Mouse (Mus musculus): ENCODE measurements around the gene Nol6. TPM values are rescaled to one million over a fixed set of nuclear protein-coding genes. Genes with fewer than 3 reads are reported as not detected.

Nol6 gene
- polyA plus RNA-seq (2012; rRNA removed), result 14.0 and 15.9 TPM in 2 replicates

DNA sequence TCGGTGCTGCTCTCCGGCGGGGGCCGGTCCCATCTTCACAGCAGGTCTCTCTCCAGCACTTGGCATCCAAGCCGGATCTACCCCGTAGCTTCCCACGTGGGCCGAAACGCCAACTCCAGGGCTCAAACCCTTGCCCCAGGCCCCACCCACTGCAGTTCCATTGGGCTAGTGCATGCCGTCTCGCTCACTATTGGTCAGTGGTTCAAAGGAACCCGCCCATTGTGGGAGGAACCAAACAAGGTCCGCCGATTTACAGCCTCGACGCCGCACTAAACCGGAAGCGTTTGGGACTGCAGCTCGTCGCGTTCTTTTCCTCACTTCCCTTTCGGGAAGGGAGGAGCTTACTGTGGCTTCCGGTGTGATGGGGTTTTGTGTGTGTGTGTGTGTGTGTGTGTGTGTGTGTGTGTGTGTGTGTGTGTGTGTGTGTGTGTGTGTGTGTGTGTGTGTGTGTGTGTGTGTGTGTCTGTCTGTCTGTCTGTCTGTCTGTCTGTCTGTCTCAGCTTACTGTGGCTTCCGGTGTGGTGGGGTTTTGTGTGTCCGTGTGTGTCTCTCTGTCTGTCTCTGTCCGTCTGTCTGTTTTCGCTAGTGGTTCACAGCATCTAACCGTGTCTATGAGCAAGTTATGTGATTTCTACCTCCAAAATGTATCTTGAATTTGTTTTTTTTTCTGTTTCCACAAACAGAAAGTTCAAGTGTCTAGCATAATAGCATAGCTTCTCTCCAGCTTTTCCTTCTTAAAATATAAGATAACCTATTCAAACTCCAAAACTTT lies at the start of gene Nol6:
Gene Nol6, minus strand, starts transcription at position 276 of the 772 bp plus-strand sequence.
- Histone ChIP-seq H3K36me3 (ENCODE audit: control insufficient read depth, insufficient read depth, low read length) (no peaks in the 10 kb centered on the region), H3K27me3 (ENCODE audit: control insufficient read depth, insufficient read depth, low read length) (no peaks in the 10 kb centered on the region), H3K4me1 (ENCODE audit: control insufficient read depth, insufficient read depth, low read length) (peaks cover 2% of the 10 kb centered on the region; the same call in 1 of the 2 replicates), H3K27ac (ENCODE audit: control insufficient read depth, insufficient read depth, low read depth, low read length) (peak within 1 kb of the TSS; percentile 73), H3K4me3 (ENCODE audit: control insufficient read depth, low read depth, low read length) (peak within 1 kb of the TSS; percentile 94)
- TF ChIP-seq CTCF (IDR thresholded peaks at IDR 0.05; ENCODE audit: control insufficient read depth, insufficient read depth, insufficient replicate concordance, low read depth, low read length) (no peak), POLR2A (IDR thresholded peaks at IDR 0.05; ENCODE audit: control insufficient read depth, low read depth, low read length) (peak; percentile 54; the same call in 1 of the 2 replicates)

DNA sequence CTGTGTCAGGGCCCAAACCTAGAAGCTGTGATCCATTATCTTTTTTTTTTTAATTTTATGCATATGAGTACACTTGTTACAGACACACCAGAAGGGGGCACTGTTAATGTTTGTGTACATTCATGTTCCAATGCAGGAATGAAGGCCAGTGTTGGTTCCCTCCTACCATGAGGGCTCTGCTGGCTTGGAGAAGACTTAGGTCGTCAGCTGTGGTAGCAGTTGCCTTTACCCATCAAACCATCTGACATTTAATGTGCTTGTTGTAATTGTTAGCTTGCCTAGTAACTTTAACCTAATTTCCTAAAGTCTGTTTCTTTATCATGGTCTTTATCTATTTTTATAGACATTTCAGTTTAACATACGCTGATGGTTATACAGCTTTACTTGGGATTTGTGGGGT lies 46.7 kb upstream of the Nol6 start:
- Histone ChIP-seq H3K4me3 (ENCODE audit: control insufficient read depth, low read depth, low read length) (no peak overlapping the region), H3K27ac (ENCODE audit: control insufficient read depth, insufficient read depth, low read depth, low read length) (no peak overlapping the region), H3K27me3 (ENCODE audit: control insufficient read depth, insufficient read depth, low read length) (no peaks in the 10 kb centered on the region), H3K4me1 (ENCODE audit: control insufficient read depth, insufficient read depth, low read length) (no peaks in the 10 kb centered on the region), H3K36me3 (ENCODE audit: control insufficient read depth, insufficient read depth, low read length) (no peaks in the 10 kb centered on the region)
- no peak for TF ChIP-seq POLR2A (IDR thresholded peaks at IDR 0.05; ENCODE audit: control insufficient read depth, low read depth, low read length)
- TF ChIP-seq CTCF (IDR thresholded peaks at IDR 0.05; ENCODE audit: control insufficient read depth, insufficient read depth, insufficient replicate concordance, low read depth, low read length), result no peak

DNA sequence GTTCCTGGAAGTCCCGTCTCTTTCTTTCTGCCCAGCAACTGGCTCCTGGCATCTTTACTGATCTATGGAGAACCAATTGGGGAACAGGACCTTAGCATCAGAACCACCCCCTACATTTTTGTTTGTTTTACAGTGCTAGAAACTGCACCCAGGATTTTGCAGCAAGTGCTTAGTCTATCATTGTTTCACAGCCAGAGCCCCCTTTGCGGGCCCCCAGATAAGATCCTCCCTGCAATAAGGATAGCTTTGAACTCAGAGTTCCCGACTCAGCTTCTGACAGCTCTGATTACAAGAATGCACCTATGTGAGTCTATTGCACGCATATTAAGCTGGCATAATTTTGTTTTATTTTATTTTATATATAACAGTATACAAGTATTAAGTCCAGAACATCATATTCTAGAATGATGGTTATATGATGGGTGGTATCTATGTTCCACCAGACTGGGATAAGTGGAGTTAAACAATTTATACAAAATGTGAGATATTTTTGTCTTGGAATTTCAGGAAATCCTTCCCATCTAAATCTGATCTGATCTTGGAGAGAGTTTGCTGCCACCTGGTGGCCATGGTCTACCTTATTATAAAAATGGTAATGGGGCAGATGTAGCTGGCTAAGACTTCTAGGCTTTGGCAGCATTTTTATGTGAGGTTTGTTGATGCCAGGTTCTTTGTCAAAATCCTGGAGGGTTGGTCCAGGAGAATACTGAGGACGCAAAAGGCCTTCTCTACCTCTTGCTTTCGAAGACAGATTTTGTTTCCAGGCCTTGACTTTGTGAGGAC lies 41.6 kb upstream of the Nol6 start:
- H3K27me3 ChIP-seq (ENCODE audit: control insufficient read depth, insufficient read depth, low read length), result no peaks in the 10 kb centered on the region
- TF ChIP-seq CTCF (IDR thresholded peaks at IDR 0.05; ENCODE audit: control insufficient read depth, insufficient read depth, insufficient replicate concordance, low read depth, low read length) (no peak), POLR2A (IDR thresholded peaks at IDR 0.05; ENCODE audit: control insufficient read depth, low read depth, low read length) (no peak)
- no peaks in the 10 kb centered on the region for H3K4me1 ChIP-seq (ENCODE audit: control insufficient read depth, insufficient read depth, low read length)
- no peak overlapping the region for H3K27ac ChIP-seq (ENCODE audit: control insufficient read depth, insufficient read depth, low read depth, low read length)
- H3K36me3 ChIP-seq (ENCODE audit: control insufficient read depth, insufficient read depth, low read length), result no peaks in the 10 kb centered on the region
- no peak overlapping the region for H3K4me3 ChIP-seq (ENCODE audit: control insufficient read depth, low read depth, low read length)

DNA sequence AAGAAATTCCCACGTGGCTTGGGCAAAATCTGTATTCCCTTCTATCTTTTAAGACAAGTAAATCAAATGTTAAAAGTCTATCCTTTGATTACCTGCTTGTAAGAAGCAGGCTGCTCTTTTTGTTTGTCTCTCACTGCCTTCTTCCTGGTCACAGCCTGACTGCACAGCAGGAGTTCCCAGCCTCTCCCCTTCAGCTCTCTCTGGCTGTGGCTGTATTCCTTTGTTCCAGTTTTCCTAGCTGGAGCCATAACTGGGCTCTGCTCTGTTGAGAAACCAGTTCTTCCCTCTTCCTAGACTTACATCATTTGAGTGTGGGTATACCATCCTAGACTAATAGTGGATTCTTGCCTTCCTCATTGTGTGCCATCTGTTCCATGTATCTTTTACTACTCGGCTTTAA lies 40.7 kb upstream of the Nol6 start:
- H3K27ac ChIP-seq (ENCODE audit: control insufficient read depth, insufficient read depth, low read depth, low read length), result no peak overlapping the region

DNA sequence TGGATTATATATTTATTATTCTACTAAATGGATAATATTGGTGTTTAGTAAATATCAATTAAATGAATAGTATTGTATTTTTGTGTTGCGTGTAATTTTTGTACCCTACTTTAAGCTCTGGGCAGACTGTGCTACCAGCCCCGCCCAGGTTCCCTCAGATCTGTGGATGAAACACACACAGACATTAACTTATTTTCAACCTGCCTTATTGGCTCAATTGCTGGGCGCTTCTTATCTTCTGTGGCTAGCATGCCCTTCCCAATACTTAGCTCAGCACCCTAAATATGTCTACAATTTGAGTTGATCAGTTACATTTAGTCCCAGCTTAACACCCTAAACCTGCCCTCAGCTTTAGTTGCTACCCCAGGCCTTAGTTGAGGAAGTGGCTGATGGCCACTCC lies 37.0 kb upstream of the Nol6 start:
- Histone ChIP-seq H3K4me1 (ENCODE audit: control insufficient read depth, insufficient read depth, low read length) (no peaks in the 10 kb centered on the region), H3K27me3 (ENCODE audit: control insufficient read depth, insufficient read depth, low read length) (no peaks in the 10 kb centered on the region), H3K36me3 (ENCODE audit: control insufficient read depth, insufficient read depth, low read length) (no peaks in the 10 kb centered on the region), H3K27ac (ENCODE audit: control insufficient read depth, insufficient read depth, low read depth, low read length) (no peak overlapping the region), H3K4me3 (ENCODE audit: control insufficient read depth, low read depth, low read length) (no peak overlapping the region)
- no peak for TF ChIP-seq POLR2A (IDR thresholded peaks at IDR 0.05; ENCODE audit: control insufficient read depth, low read depth, low read length)
- TF ChIP-seq CTCF (IDR thresholded peaks at IDR 0.05; ENCODE audit: control insufficient read depth, insufficient read depth, insufficient replicate concordance, low read depth, low read length), result no peak

More for the DNA sequence above, 40.7 kb upstream of the Nol6 start:
- no peaks in the 10 kb centered on the region for H3K4me1 ChIP-seq (ENCODE audit: control insufficient read depth, insufficient read depth, low read length)
- H3K27me3 ChIP-seq (ENCODE audit: control insufficient read depth, insufficient read depth, low read length), result no peaks in the 10 kb centered on the region
- no peak overlapping the region for H3K4me3 ChIP-seq (ENCODE audit: control insufficient read depth, low read depth, low read length)
- TF ChIP-seq POLR2A (IDR thresholded peaks at IDR 0.05; ENCODE audit: control insufficient read depth, low read depth, low read length) (no peak), CTCF (IDR thresholded peaks at IDR 0.05; ENCODE audit: control insufficient read depth, insufficient read depth, insufficient replicate concordance, low read depth, low read length) (no peak)
- H3K36me3 ChIP-seq (ENCODE audit: control insufficient read depth, insufficient read depth, low read length), result no peaks in the 10 kb centered on the region

DNA sequence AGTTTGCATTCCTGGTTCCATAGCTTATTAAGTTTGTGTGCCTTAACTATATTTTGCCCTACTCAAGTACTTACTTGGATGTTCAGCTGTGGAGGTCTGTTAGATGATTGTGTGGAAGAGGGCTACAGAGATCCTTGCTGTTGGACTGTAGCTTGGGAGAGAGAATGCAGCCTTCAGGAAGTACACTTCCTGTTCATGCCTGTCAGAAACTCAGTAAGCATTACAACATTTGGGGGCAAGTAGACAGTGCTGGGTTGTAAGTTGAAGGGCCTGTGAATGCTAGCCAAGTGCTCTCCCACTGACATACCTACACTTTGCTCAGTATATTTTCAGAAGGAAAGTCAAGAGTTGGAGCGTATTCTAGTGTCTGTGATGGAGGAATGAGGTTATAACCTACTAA lies 34.0 kb upstream of the Nol6 start:
- Histone ChIP-seq H3K4me3 (ENCODE audit: control insufficient read depth, low read depth, low read length) (no peak overlapping the region), H3K27ac (ENCODE audit: control insufficient read depth, insufficient read depth, low read depth, low read length) (no peak overlapping the region), H3K36me3 (ENCODE audit: control insufficient read depth, insufficient read depth, low read length) (no peaks in the 10 kb centered on the region), H3K4me1 (ENCODE audit: control insufficient read depth, insufficient read depth, low read length) (no peaks in the 10 kb centered on the region), H3K27me3 (ENCODE audit: control insufficient read depth, insufficient read depth, low read length) (no peaks in the 10 kb centered on the region)
- TF ChIP-seq POLR2A (IDR thresholded peaks at IDR 0.05; ENCODE audit: control insufficient read depth, low read depth, low read length), result no peak
- TF ChIP-seq CTCF (IDR thresholded peaks at IDR 0.05; ENCODE audit: control insufficient read depth, insufficient read depth, insufficient replicate concordance, low read depth, low read length), result no peak

DNA sequence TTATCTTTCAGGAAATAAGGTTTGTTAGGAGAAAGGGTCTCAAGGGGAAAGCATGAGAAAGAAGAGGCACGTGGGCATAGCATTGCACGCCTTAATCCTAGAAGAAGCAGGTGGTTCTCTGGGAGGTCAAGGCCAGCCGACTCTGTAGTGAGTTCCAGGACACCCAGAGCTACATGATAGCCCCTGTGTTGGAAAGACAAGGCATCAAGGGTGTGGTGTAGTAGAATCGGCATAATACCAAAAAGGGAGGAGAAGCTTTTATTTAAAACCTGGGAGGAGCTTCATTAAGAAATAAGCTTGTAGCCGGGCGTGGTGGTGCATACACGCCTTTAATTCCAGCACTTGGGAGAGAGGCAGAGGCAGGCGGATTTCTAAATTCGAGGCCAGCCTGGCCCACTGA lies 32.7 kb upstream of the Nol6 start:
- no peak overlapping the region for H3K4me3 ChIP-seq (ENCODE audit: control insufficient read depth, low read depth, low read length)
- H3K27ac ChIP-seq (ENCODE audit: control insufficient read depth, insufficient read depth, low read depth, low read length), result no peak overlapping the region
- H3K27me3 ChIP-seq (ENCODE audit: control insufficient read depth, insufficient read depth, low read length), result no peaks in the 10 kb centered on the region
- no peak for TF ChIP-seq CTCF (IDR thresholded peaks at IDR 0.05; ENCODE audit: control insufficient read depth, insufficient read depth, insufficient replicate concordance, low read depth, low read length)
- TF ChIP-seq POLR2A (IDR thresholded peaks at IDR 0.05; ENCODE audit: control insufficient read depth, low read depth, low read length), result no peak
- no peaks in the 10 kb centered on the region for H3K36me3 ChIP-seq (ENCODE audit: control insufficient read depth, insufficient read depth, low read length)
- no peaks in the 10 kb centered on the region for H3K4me1 ChIP-seq (ENCODE audit: control insufficient read depth, insufficient read depth, low read length)

Measured in testis, adult 2 months (tissue).